In genomic region chr4:86887879-86888278, GRCm38 (mm10) we compare ENCODE assay signal across 14 mouse cellular contexts. TPM values are rescaled to one million over a fixed set of nuclear protein-coding genes. Genes with fewer than 3 reads are reported as not detected.
DNase-seq lines count a peak whose midpoint lies in the region; ATAC-seq and TF ChIP-seq lines count a peak whose summit lies in the region.
"Had no signal": no experiment of that assay in that cellular context is flagged by ENCODE, and none has a peak within 500 bp of the region (broad histone marks: within the 10 kb centered on the region; RNA-seq: fewer than 3 reads in every experiment).

No protein-coding gene starts in this region.

- H3K9ac ChIP-seq in kidney, postnatal 0 days (ENCODE audit: low read depth, low read length): no peak overlapping the region
- H3K9ac ChIP-seq in midbrain, embryonic 14.5 days (replicated peaks; ENCODE audit: low read length): no peak overlapping the region
- H3K9ac ChIP-seq: forebrain, embryonic 12.5 days; liver, embryonic 15.5 days; midbrain, embryonic 12.5 days had no signal

- no peaks in the 10 kb centered on the region for H3K27me3 ChIP-seq in kidney, postnatal 0 days (ENCODE audit: insufficient read depth, low read length)
- H3K27me3 ChIP-seq in small intestine, adult 2 months (ENCODE audit: control insufficient read depth, insufficient read depth, low read length): no peaks in the 10 kb centered on the region
- H3K27me3 ChIP-seq in midbrain, embryonic 14.5 days (ENCODE audit: control insufficient read depth, insufficient read depth, low read length): no peaks in the 10 kb centered on the region
- H3K27me3 ChIP-seq: forebrain, embryonic 12.5 days; liver, embryonic 15.5 days had no signal

- no peak overlapping the region for H3K4me2 ChIP-seq in kidney, postnatal 0 days (ENCODE audit: low read length)
- H3K4me2 ChIP-seq in midbrain, embryonic 14.5 days (ENCODE audit: low read length): no peak overlapping the region
- H3K4me2 ChIP-seq: forebrain, embryonic 12.5 days; midbrain, embryonic 12.5 days had no signal

- H3K4me1 ChIP-seq in kidney, postnatal 0 days (replicated peaks; ENCODE audit: insufficient read depth, low read length): no peaks in the 10 kb centered on the region
- 0 out of 2 replicates have a peak, but pooled peaks cover 4% of the 10 kb centered on the region for H3K4me1 ChIP-seq in small intestine, adult 2 months (ENCODE audit: control insufficient read depth, insufficient read depth, insufficient read length, low read length)
- H3K4me1 ChIP-seq in midbrain, embryonic 14.5 days (ENCODE audit: control insufficient read depth, insufficient read depth, low read length): no peaks in the 10 kb centered on the region
- H3K4me1 ChIP-seq: forebrain, embryonic 12.5 days; midbrain, embryonic 12.5 days had no signal

- WGBS in kidney, postnatal 0 days: 78% methylated on average over 5 of the region's 5 CpGs
- WGBS in small intestine, adult 2 months: 78% methylated on average over 5 of the region's 5 CpGs
- WGBS in midbrain, embryonic 14.5 days: 73% methylated on average over 5 of the region's 5 CpGs

- 0 out of 2 replicates have a peak, but pooled peaks cover 3% of the 10 kb centered on the region for H3K36me3 ChIP-seq in kidney, postnatal 0 days (ENCODE audit: insufficient read depth, low read length)
- H3K36me3 ChIP-seq in small intestine, adult 2 months (ENCODE audit: control insufficient read depth, insufficient read depth, low read length): no peaks in the 10 kb centered on the region
- H3K36me3 ChIP-seq in midbrain, embryonic 14.5 days (ENCODE audit: control insufficient read depth, insufficient read depth, low read length): no peaks in the 10 kb centered on the region; the same call in 1 of the 2 replicates
- H3K36me3 ChIP-seq: forebrain, embryonic 12.5 days; liver, embryonic 15.5 days; midbrain, embryonic 12.5 days had no signal

- TF ChIP-seq POLR2A in small intestine, adult 2 months (IDR thresholded peaks at IDR 0.05; ENCODE audit: low read depth, low read length): no peak

- no peak overlapping the region for H3K27ac ChIP-seq in kidney, postnatal 0 days
- H3K27ac ChIP-seq in small intestine, adult 2 months (ENCODE audit: insufficient read depth, low read depth, low read length): no peak overlapping the region
- no peak overlapping the region for H3K27ac ChIP-seq in midbrain, embryonic 14.5 days (replicated peaks; ENCODE audit: low read depth, low read length)
- H3K27ac ChIP-seq: forebrain, embryonic 12.5 days; midbrain, embryonic 12.5 days had no signal

- no peak for DNase-seq in kidney, postnatal 0 days (ENCODE audit: low spot score)
- no peak for DNase-seq in kidney, adult 8-10 months
- DNase-seq in CD4-positive helper T cell, adult 2 months (ENCODE audit: low read depth, low spot score): peak; percentile 37
- DNase-seq in MEL-GATA-1-ER (ENCODE audit: extremely low read depth, low read depth) (peak; percentile 34), MN1 (ENCODE audit: low spot score) (no peak)
- DNase-seq in midbrain, embryonic 14.5 days: no peak
- DNase-seq: embryo, embryonic 11 days; heart, adult 18-20 months had no signal

- ATAC-seq in kidney, postnatal 0 days (replicated peaks; ENCODE audit: low FRiP score, low read depth): no peak
- ATAC-seq in midbrain, embryonic 14.5 days (ENCODE audit: low FRiP score, low TSS enrichment): no peak
- ATAC-seq: activated CD4-positive, CD25-positive, alpha-beta regulatory T cell, adult 4 months; hindbrain, embryonic 16.5 days had no signal

- no peaks in the 10 kb centered on the region for H3K9me3 ChIP-seq in kidney, postnatal 0 days (replicated peaks; ENCODE audit: low read length)
- H3K9me3 ChIP-seq in midbrain, embryonic 14.5 days (ENCODE audit: control insufficient read depth, low read length): no peaks in the 10 kb centered on the region
- H3K9me3 ChIP-seq: forebrain, embryonic 12.5 days; liver, embryonic 15.5 days; midbrain, embryonic 12.5 days had no signal

- peak; percentile 38; the same call in 1 of the 2 replicates for TF ChIP-seq CTCF in kidney, postnatal 0 days (IDR thresholded peaks at IDR 0.05; ENCODE audit: low read depth)
- peak; percentile 19; the same call in 1 of the 2 replicates for TF ChIP-seq CTCF in small intestine, adult 2 months (IDR thresholded peaks at IDR 0.05; ENCODE audit: extremely low read depth, insufficient read length, insufficient replicate concordance, low read depth, low read length)

- no peak overlapping the region for H3K4me3 ChIP-seq in kidney, postnatal 0 days (replicated peaks; ENCODE audit: low read depth, low read length)
- H3K4me3 ChIP-seq in small intestine, adult 2 months (ENCODE audit: low read depth, low read length): no peak overlapping the region
- no peak overlapping the region for H3K4me3 ChIP-seq in midbrain, embryonic 14.5 days (replicated peaks; ENCODE audit: low read depth, low read length)
- H3K4me3 ChIP-seq: forebrain, embryonic 12.5 days; midbrain, embryonic 12.5 days had no signal

RNA-seq across cellular contexts. Expression of gene Acer2, which starts 13.7 kb away (rescaled TPM):
- polyA plus RNA-seq in kidney, postnatal 0 days (2015; fragmentation: Nextera tagmentation; extraction: Ambion mirVana): 47.9 and 55.5 TPM in 2 replicates
- polyA plus RNA-seq in small intestine, adult 2 months (2012; rRNA removed): 2.8 and 8.8 TPM in 2 replicates
- polyA plus RNA-seq in midbrain, embryonic 14.5 days (2014; fragmentation: Nextera tagmentation; extraction: Ambion mirVana): 22.5 and 26.8 TPM in 2 replicates

RNA-seq across cellular contexts. Expression of gene Rps6, which starts 30.7 kb away (rescaled TPM):
- 781 TPM in 2 replicates for polyA plus RNA-seq in kidney, postnatal 0 days (2015; fragmentation: Nextera tagmentation; extraction: Ambion mirVana)
- 151 and 167 TPM in 2 replicates for polyA plus RNA-seq in small intestine, adult 2 months (2012; rRNA removed)
- polyA plus RNA-seq in midbrain, embryonic 14.5 days (2014; fragmentation: Nextera tagmentation; extraction: Ambion mirVana): 413 and 486 TPM in 2 replicates

Comparison
In these comparisons a context has a peak if more than half of its experiments do, and no peak if none do; other contexts are left out.
1. DNase-seq: peak in CD4-positive helper T cell, adult 2 months (single experiment) and MEL-GATA-1-ER (single experiment); none in kidney, postnatal 0 days (single experiment), kidney, adult 8-10 months (0 of 2), MN1 (single experiment) and midbrain, embryonic 14.5 days (single experiment).